Mouse (Mus musculus) yolk sac, embryonic 10.5 days (tissue): ENCODE measurements around the gene Sesn2.

Experiments
- DNase-seq: peaks from one replicate; pipeline ENCODE4 v3.0.0-alpha.2; 2017; ENCODE audit warnings: low spot score

Gene Sesn2

DNA sequence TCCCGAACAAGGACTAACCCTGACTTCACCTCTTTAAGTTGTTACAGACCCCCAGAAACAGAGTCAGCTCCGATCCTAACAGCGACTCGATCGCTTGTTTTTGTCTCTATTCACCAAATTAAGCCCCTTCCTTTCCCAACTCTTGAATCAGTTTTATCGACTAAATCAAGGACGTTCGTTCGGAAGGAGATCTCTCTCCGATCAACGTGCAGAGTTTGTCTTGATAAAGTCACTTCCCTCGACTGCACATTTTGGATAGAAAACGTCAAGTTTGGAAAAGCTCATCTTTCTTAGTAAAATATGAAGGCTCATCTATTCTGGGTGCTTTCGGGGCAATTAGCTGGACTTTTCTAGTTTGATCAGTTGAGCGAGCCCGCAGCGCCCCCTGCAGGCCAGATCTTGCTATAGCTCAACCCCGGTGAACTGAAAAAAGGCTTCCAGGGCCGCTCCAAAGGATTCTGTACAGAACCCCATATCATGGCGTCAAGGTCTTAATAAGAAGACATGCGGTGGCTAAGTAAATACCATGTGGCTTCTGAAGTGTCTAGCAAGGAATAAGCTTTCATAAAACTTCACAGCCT is 4.3 kb upstream of the Sesn2 start:
- peak; percentile 83 for DNase-seq

DNA sequence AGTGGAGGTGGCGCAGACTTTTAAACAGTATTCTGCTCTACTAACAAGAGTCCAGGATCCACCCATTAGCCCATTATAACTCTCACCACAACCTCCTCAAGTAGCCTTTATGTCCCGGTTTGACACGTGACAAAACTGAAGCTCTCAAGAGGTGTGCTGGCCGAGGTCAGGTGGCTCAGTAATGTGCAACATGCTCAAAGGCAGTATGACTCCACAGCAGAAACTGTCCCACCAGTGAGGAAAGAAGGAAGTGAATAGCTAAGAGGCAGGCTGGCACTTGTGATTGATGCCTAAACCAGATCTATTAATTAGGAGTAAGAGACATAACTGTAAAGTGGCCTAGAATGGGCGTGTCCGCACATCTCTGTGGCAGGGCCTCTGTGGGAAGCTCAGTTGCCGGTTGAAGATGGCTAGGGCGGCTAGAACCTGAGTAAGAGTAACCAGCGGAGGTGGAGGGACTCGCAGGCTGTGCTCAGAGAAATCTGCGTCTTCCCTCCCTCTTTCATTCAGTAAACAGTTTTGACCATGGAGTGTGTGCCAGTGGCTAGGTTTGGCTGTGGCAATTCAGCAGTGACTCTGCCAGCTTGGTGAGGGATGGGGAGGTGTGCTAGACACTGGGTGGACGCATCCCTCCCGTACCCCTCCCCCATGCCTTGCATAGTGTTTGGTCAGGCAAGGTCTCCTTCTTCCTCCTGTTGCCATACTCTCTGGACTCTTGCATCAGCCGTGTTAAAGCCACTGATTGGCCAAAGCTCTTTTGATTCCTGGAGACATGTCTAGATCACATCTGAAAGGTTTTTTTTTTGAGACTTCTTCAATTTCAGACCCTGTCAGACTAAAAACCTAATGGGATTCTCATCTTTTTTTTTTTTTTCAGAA is 3.3 kb upstream of the Sesn2 start:
- DNase-seq, result peak; percentile 68

DNA sequence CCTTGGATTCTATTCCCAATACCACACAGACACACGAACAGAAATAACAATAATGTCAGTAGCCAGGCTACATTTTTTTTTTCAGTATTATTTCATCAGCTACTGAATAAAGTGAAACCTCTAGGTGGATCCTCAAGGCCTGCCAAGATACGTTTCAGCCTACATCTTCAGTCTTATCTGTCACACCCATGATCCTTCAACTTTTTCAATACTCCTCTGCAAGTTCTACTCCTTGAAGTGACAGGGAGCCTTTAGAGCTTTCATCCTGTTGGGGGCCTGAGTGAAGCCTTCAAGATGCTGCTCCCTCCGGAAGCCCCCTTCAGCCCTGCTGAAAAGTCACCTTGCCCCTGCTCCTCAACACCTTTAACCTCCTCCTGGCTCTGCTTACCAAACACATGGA is 1.8 kb upstream of the Sesn2 start:
- no peak for DNase-seq

DNA sequence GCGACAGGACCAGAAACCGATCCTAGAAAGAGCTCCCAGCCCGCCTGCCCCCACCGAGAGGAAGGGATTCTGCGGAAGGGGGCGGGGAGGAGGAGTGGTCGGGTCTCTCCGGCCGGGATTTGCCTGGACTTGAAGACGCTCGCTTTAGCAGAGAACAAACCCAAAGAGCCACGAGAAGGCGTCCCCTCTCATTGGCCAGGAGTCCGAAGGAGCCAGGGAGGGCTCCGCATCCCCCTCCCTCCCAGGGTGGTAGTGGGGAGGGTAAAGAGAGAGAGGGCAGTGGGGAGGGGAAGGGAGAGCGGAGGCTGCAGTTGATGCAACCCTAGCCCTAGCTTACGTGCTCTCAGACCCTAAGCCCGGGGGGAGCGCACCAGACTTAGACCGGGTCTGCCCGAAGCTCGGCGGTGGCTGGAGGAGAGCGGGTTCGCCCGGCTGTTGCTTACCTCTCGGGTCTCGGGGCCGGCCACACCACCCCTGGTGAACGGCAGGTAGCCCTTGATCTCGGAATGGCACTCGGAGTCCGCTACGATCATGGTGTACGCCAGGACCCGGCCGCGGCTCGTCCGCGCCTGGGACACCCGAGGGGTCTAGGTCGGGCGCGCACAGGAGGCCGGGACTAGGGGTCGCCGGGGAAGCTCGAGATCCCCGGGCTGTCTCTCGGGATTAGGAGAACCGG is 542 bp downstream of the Sesn2 start:
- DNase-seq, result peak; percentile 93

DNA sequence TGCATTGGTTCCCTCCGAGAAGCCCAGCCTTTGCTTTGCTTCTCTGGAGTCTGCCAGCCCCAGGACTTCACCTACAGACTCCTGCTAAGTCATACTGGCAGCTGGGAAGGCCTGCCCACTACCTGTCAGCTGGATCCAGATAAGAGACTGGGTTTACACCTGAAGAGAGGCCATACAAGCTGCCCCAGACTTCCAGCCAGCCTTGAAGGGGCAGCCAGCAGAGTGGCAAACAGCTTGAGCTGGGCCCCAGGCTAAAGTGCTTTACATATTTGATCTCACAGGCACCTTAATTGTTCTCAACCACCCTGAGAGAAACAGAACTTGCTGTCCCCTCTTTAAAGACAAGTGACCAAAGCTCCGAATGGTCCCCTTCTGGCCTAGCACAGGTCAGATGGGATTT is 3.1 kb downstream of the Sesn2 start:
- DNase-seq, result no peak

DNA sequence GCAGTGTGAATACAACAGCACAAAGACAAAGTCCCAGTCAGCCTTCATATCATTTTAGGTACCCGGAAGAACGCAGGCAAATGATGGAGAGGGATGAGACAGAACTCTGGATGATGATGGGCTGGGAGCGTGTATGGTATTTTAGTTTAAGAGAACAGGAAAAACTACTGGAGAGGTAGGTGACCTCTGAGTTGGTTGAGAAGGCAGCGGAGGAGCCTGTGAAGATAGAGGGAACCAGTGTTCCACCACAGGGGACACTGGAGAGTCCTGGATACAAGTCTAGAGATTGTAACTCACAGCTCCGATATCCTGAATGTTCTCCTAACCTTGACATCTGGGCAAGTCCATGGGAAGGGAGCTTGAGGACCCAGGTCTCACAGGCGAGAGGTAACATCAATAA is 4.1 kb downstream of the Sesn2 start:
- DNase-seq, result no peak

DNA sequence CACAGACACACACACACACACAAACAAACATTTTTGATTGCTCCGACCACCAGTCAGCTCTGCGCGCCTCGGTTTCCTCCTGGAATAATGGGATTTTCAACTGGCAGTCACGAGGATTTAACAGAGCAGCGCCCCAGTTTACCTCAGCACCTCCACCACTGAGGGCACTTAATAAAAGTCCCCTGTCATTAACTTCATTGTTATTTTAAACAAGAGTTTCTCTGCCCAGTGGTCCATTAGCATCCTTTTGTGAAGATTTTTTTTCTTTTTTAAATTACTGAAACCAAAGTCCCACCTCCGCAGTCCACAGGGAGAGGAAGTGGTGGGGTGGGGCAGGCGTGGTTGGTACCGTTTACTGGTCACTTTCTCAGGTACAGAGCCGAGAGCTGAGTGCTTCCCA is 4.5 kb downstream of the Sesn2 start:
- DNase-seq, result no peak

DNA sequence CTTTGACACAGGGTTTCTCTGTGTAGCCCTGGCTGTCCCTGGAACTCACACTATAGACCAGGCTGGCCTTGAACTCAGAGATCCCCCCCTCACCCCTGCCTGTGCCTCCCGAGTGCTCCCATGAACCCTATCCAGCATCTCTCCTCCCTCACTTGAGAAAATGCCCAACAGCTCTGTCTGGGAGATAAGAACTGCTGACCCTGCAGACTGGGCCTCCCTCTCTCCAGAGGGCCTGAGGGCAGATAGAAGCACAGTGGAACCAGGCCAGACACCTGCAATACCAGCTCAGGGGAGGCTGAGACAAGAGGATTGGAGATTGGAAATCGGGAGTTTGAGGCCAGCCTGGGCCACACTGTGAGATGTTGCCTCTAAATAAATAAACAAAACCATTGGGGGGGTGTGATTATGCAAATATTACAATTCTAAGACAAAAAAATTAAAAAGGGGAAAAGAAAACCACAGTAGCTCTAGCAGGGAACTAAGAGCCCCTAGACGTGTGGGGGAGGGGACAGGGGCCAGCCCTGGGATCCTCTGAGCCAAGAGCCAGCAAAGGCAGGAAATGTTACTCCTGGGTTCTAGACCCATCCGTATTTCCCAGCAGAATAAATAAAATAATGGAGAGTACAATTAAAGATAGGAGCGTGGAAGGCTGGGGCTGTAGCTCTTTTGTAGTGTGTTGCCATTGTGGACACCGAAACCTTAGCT is 5.1 kb downstream of the Sesn2 start:
- no peak for DNase-seq

DNA sequence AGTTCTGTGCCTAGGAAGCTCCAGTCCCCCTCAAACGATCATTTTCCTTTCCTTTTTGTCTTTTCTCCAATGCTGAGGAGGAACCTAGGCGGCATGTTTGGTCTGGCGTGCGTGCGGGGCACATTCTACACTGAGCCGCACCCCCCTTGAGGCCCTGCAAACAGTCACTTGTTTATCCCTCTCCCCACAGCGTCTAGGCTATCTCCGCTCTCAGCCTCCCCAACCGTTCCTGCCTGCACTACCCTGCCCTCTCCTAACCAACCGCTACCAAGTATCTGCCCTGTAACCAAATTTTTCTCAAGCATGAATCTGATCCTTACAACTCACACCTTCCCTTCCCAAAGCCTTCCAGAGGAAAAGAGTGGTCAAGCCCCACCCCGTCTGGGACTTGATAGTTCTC is 7.0 kb downstream of the Sesn2 start:
- DNase-seq, result no peak

DNA sequence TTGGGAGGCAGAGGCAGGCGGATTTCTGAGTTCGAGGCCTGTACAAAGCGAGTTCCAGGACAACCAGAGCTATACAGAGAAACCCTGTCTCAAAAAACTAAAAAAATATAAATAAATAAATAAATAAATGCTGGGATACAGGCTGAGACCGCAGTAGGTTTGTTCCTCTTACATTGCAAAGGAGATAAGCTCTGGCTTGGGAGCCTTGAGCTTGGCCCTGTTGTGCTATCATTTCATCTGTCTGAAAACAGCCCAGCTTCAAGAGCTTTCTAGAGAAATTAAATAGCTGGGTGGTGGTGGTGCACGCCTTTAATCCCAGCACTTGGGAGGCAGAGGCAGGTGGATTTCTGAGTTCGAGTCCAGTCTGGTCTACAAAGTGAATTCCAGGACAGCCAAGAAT is 8.7 kb downstream of the Sesn2 start:
- DNase-seq, result no peak

DNA sequence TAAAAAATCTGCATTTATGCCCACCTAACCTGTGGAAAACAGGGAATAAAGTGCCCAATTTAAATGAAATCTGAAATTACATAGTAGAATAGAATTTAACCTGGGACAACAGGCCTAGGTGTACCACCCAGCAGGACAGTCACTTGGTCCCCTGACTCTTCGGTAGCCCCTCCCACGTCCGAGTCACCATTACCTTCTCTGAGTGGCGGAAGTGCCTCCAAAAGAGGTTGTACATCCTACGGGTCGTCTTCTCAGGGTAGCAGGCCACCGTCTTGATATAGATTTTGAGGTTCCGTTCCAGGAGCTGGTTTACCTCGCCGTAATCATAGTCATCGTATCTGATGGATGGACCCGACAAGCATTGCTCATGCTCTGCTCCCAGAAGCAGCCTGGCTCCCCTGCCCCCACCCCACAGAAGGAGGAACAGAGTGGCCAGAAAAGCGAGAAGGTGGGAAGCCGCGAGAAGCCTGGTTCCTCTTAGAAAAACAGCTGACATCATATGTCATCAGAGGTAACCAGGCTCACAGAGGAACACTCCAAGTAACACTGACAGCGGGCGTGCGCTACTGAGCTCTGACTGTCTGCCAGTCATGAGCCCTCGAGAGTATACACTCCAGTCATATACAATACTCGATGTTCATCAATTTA is 15.9 kb downstream of the Sesn2 start:
- no peak for DNase-seq

DNA sequence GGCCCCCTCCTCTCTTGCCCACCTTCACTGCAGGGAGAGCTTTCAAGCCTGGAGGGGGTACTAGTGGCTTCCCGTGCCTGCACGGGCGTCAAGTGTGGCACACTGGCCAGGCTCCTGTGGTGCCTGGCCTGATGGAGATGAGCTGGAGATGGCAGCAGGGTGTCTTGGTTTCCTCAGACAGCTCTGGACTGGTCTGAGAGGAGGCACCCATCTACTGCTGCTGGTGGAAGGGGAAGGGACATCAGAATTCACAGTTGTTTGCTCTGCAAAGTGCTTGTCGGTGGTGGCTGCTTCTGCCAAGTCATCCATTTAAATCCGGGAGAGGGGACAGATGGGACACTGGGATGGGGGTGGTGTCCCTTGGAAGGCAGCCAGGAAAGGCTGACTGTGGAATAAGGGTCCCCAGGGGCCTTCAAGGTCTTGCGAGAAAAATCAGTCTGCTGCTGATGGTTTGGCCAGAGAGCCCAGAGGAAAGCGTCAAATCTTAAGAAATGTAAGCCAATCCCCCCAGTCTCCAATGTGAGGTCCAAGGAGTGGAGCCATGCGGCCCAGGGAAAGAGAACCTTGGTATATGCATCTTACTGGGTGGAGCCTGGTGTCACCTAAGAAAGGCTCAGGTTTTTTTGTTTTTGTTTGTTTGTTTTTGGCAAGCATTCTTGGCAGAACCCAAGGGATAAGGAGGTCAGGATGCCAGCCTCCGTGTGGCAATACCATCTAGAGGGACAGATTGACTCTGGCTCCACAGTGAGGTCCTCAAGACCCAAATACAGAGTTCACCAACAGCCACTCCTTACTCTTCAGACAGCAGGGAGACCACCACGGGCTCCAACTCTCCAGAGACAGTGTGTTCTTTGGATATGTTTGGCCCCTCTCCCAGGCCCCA is 17.9 kb downstream of the Sesn2 start:
- DNase-seq, result no peak

DNA sequence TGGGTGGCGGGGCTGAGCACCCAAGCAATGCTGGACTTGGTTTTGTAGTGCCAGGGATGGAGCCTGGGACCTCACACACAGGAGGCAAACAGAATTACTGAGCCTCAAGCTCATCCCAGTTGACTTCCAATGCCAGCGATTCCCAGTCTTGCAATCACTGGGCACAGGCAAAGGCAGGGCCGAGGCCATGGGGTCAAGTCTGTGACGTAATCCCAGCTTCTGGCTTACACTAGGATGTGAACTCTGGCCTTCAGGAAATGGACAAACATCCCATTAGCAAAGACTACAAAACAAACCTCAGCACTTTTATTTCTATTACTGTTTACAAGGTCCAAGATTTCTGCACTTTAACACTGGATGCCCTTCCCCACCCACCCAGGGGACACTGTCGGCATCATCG is 18.6 kb downstream of the Sesn2 start:
- peak; percentile 74 for DNase-seq

DNA sequence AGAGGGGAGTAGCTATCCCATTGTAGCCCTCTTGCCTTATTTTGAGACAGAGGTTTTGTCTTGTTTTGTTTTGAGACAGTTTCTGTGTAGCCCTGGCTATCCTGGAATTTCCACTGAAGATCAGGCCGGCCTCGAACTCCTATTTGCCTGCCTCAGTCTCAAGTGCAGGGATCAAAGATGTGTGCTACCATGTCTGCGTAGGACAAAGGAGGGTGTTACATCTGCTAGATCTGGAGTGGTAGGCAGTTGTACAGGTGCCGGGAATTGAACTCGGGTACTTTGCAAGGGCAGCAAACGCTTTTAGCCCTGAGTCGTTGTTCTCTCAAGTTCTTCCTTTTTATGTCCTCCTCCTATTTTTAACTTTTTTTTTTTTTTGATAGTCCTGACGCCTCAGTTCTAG is 19.2 kb downstream of the Sesn2 start:
- DNase-seq, result no peak

DNA sequence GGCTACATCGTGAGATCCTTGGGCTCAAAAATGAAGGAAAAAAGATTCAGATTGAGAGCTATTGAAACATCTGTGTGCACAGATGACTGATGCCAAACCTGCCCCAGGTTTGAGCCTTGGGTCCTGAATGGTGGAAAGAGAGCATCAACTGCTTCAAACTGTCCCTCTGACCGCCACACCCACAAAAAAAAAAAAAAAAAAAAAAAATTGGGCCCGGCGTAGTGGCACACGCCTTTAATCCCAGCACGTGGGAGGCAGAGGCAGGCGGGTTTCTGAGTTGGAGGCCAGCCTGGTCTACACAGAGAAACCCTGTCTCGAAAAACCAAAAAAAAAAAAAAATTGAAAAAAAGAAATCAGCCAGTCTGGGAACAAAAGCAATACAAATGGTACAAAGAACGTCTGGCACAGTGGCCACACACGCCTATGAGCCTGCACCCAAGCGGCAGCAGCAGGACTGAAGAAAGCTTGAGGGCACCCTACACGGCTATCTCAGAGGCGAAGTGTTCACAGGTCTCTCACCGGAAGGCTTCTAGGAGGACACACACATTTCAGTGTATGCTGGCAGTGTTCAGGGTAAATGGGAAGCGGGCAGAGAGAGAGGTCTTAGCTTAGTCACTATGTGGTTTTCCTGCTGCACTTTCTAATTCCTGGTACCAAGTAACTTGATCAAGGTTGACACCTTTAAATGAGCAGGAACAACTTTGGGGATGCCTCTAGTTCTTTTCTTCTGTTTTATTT is 19.9 kb downstream of the Sesn2 start:
- DNase-seq, result no peak

DNA sequence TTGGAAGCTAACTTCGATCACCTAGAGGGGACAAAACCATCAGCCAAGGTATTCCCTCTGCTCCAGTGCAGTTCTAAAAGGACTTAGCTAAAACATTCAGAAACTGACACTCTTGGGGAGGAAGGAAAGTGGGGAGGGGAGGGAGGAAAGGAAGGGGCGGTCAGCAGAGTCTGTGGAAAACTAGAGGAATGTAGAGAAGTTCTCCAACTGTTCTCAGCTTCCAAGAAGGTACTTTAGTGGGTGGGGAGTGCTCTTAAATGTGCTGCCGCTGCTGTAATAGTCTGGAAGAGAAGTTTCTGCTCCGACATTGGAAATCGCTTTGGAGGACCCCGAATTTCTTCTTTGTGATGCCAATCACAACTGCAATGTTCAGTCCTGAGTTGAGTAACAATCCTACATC is 21.3 kb downstream of the Sesn2 start:
- no peak for DNase-seq

DNA sequence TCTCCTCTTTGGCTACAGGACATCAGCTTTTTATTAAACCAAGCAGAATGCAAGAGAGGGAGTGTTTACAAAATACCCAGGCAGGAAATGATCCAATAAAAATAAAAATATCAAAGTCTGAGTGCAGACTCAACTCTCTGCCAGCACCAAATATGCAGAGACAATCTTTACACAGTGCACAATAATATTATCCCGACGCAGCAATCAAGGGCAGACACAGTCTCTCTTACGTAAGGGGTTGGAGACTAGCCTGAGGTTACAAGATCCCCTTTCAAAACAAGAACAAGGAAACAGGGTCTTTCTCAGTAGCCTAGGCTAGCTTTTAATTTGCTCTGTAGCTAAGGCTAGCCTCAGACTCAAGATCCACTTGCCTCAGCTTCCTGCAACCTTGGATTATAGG is 21.8 kb downstream of the Sesn2 start:
- no peak for DNase-seq

DNA sequence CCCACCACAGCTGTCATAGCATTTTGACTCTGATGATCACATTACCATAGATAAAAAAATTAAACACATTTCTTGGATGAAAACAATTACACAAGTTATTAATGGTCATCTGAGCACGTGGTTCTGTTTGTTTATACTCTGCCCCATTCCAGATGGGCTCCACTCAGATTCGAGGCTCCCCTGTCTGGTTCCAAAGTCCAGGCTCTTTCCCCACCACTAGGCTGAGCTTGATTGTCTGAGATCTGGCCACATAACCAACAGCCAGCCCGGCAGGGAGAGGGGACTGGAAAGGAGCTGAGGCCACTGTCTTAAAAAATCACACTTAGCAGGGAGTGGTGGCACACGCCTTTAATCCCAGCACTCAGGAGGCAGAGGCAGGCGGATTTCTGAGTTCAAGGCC is 25.5 kb downstream of the Sesn2 start:
- DNase-seq, result peak; percentile 61

DNA sequence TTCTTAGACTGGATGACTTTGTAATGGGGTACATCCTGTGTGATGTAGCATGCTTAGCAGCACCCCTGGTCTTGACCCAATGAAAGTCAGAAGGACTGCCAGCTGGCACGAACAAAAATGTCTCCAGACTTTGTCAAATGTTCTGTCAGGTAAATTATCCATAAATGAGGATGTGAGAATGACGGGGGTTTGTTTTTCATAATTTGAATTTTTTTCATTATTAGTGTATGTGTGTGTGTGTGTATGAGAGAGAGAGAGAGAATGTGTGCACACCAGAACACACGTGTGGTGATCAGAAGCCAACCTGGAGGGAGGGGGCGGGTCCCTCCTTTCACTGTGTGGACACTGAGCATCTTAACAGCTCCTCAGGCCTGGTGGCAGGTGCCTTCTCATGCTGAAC is 26.1 kb downstream of the Sesn2 start:
- DNase-seq, result no peak

DNA sequence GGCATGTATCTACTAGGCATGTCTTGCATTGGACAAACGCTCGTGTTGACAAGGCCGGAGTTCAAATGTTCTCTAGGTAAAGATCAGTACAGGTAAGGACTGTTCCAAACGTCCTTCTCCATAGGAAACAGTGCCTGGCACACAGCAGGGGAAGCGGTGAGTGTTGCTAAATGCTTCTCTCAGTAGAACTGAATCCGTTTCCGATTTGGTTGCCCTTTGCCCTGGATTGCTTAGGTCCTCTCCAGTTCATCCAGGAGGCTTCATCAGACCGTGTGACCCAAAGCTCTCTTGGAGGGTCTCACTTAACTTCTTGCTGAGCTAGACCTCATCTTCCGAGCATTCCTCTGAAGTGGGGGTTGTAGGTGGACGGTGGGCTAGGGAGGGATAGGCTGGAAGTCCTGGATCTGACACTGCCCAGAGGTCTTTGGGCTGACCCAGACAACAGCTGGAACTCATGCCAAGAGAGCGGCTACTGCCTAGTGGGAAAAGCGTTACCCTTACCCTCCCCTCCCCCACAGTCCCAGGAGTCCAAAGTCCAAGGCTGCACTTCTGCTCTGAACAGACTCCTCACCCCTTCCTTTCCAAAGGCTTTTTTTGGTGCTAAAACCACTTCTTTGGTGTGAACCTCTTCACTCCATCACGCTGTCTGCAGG is 27.2 kb downstream of the Sesn2 start:
- peak; percentile 90 for DNase-seq
